Mouse (Mus musculus): ENCODE results near the gene Spast.

- TF ChIP-seq CTCF (IDR thresholded peaks at IDR 0.05; ENCODE audit: control insufficient read depth, insufficient read depth, insufficient read length) (no peak), MAX (IDR thresholded peaks at IDR 0.05) (no peak), MYOG (IDR thresholded peaks at IDR 0.05; ENCODE audit: control insufficient read depth, extremely low read depth, insufficient read length) (no peak)
These were observed 20.1 kb upstream of the Spast start for GRCm38 (mm10) chr17:74318721-74319120.
